Mouse (Mus musculus) hindbrain, embryonic 13.5 days (tissue): ENCODE data around the gene Cep250. TPM values are rescaled to one million over a fixed set of nuclear protein-coding genes. Genes with fewer than 3 reads are reported as not detected.

Experiments
- ATAC-seq: fragments of 200-750 bp; cut with Nextera tagmentation; 2 replicates; pipeline ENCODE4 v1.8.0; 2017; ENCODE audit warnings: moderate TSS enrichment; ENCODE audit not compliant: low FRiP score
- H3K27ac ChIP-seq: fragments of 300-500 bp; sonication (generic); 2 replicates; pipeline ENCODE4 v1.5.1; 2015; ENCODE audit warnings: inconsistent platforms, mild to moderate bottlenecking, moderate library complexity
- H3K27me3 ChIP-seq: fragments of 300-500 bp; sonication (generic); 2 replicates; pipeline ENCODE4 v1.6.1; 2015; ENCODE audit warnings: mild to moderate bottlenecking, inconsistent platforms
- H3K36me3 ChIP-seq: fragments of 300-500 bp; sonication (generic); 2 replicates; pipeline ENCODE4 v1.6.1; 2015; ENCODE audit warnings: mild to moderate bottlenecking, inconsistent platforms
- H3K4me1 ChIP-seq: fragments of 300-500 bp; sonication (generic); replicated peaks from 2 replicates; pipeline ENCODE4 v1.6.1; 2015; ENCODE audit warnings: inconsistent platforms
- H3K4me2 ChIP-seq: fragments of 300-500 bp; sonication (generic); 2 replicates; pipeline ENCODE4 v1.6.1; 2015; ENCODE audit warnings: inconsistent platforms, mild to moderate bottlenecking, moderate library complexity
- H3K4me3 ChIP-seq: fragments of 300-500 bp; sonication (generic); 2 replicates; pipeline ENCODE4 v1.5.1; 2015; ENCODE audit warnings: mild to moderate bottlenecking, inconsistent platforms
- H3K9ac ChIP-seq: fragments of 300-500 bp; sonication (generic); 2 replicates; pipeline ENCODE4 v1.6.1; 2015; ENCODE audit warnings: mild to moderate bottlenecking, inconsistent platforms
- H3K9me3 ChIP-seq: fragments of 300-500 bp; sonication (generic); 2 replicates; pipeline ENCODE4 v1.6.1; 2016; ENCODE audit warnings: inconsistent platforms
- WGBS: fragments of 180-500 bp; shearing (Covaris S2); methylation state at CpG from one replicate; pipeline ENCODE4 v1.1.7; 2015; 5-methylcytosine and 5-hydroxymethylcytosine counted together
- polyA plus RNA-seq: library from polyadenylated mRNA; unstranded; fragments of >200 nt; fragmentation: Nextera tagmentation; extraction: Ambion mirVana; gene quantifications from 2 replicates; pipeline ENCODE4 v1.2.1, GENCODE M21; 2015

Cep250 gene
- polyA plus RNA-seq, 1 experiment from 2014 or later = 18.1 TPM

DNA sequence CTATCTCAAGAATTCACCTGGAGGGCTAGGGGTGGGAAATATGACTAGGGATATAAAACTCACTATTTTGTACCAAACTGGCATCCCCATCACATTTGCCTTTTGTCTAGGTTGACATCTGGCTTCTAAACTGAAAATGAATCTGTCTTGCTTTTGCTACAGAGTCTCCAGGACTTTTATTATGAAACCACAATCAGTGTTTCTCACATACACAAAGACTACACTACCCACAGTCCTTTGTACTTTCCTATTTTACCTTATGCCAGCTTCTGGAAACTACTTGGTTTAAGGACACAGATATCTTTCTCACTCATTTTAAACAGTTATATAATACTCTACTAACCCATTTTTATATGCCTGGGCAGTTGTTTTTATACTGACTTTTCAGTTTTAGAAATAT lies 69.2 kb downstream of the Cep250 start:
- Histone ChIP-seq H3K27me3 (no peaks in the 10 kb centered on the region), H3K4me1 (no peaks in the 10 kb centered on the region), H3K4me2 (no peak overlapping the region), H3K4me3 (no peak overlapping the region), H3K9ac (no peak overlapping the region), H3K36me3 (0 out of 2 replicates have a peak, but pooled peaks cover 2% of the 10 kb centered on the region), H3K9me3 (no peaks in the 10 kb centered on the region), H3K27ac (no peak overlapping the region)
- no peak for ATAC-seq

GRCm38 (mm10) chr2:156039390-156039789 lies 83.1 kb downstream of the Cep250 start:
- no peak overlapping the region for H3K4me2 ChIP-seq
- no peaks in the 10 kb centered on the region for H3K36me3 ChIP-seq
- H3K27ac ChIP-seq = no peak overlapping the region
- H3K4me1 ChIP-seq = no peaks in the 10 kb centered on the region
- no peak overlapping the region for H3K4me3 ChIP-seq
- H3K27me3 ChIP-seq = no peaks in the 10 kb centered on the region
- ATAC-seq = no peak
- no peaks in the 10 kb centered on the region for H3K9me3 ChIP-seq
- no peak overlapping the region for H3K9ac ChIP-seq
- WGBS = 92% methylated on average over 3 of the region's 3 CpGs

DNA sequence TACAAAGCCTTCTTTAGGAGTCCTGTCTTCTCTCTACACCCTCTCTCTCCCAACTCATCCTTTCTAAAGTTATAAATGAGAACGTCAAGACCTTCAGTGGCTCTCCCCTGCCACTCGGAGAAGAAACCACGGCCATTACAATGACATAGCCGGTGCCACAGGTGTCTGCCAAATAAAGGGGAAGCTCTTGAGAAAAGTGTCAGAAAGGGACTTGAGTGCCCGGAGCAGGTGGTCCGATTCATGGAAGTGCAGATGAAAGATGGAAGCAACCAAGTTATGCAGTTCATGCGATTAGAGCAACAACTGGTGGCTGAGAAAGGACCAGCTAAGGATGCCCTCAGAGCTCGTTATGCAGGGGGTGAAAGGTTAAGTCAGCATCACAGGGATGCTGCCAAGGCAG lies 86.6 kb downstream of the Cep250 start:
- H3K4me1 ChIP-seq = no peaks in the 10 kb centered on the region
- ATAC-seq = no peak
- no peak overlapping the region for H3K4me2 ChIP-seq
- no peak overlapping the region for H3K27ac ChIP-seq
- H3K9ac ChIP-seq = no peak overlapping the region
- no peak overlapping the region for H3K4me3 ChIP-seq
- no peaks in the 10 kb centered on the region for H3K36me3 ChIP-seq
- H3K9me3 ChIP-seq = no peaks in the 10 kb centered on the region
- H3K27me3 ChIP-seq = peaks cover 12% of the 10 kb centered on the region
- WGBS = 85% methylated on average over 8 of the region's 8 CpGs

DNA sequence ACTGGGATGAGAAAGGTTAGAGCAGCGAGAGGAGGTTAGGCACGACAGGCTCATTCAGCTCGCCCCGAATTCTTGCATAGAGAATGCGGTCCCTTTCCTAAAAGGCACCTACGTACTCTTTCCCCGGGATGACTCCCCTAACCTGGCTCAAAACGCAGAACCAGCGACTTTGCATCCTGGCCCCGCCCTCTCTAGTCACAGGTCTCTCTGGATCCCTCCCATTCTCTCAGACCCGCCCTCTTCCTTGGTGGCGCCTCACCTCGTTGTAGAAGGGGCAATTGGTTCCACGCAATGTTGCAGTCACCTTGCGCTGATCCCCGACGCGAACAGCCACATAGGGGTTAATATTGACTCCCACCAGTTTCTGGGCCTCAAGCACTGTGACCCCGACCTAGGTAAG lies 91.7 kb downstream of the Cep250 start:
- WGBS = 8% methylated on average over 19 of the region's 19 CpGs
- Histone ChIP-seq H3K9ac (no peak overlapping the region), H3K4me2 (0 out of 2 replicates have a peak overlapping the region, but pooled peaks have one; percentile 13), H3K4me3 (no peak overlapping the region), H3K9me3 (no peaks in the 10 kb centered on the region), H3K4me1 (no peaks in the 10 kb centered on the region), H3K36me3 (no peaks in the 10 kb centered on the region), H3K27ac (no peak overlapping the region), H3K27me3 (peaks cover 24% of the 10 kb centered on the region)
- ATAC-seq = no peak

Other genes with a start within 250 kb of the Cep250 start
- 45.3 and 46.4 TPM in 2 replicates for gene Edem2, start 227.0 kb upstream of the Cep250 start, polyA plus RNA-seq
- gene Gm17581, start 220.6 kb upstream of the Cep250 start, polyA plus RNA-seq = not detected in 2 replicates
- gene Procr, start 205.3 kb upstream of the Cep250 start, polyA plus RNA-seq = 2.8 and 4.1 TPM in 2 replicates
- gene Mmp24, start 181.1 kb upstream of the Cep250 start, polyA plus RNA-seq = 11.3 and 11.9 TPM in 2 replicates
- 28.5 and 28.6 TPM in 2 replicates for gene BC029722, start 137.0 kb upstream of the Cep250 start, polyA plus RNA-seq
- gene Eif6, start 129.5 kb upstream of the Cep250 start, polyA plus RNA-seq = 148 and 152 TPM in 2 replicates
- 0.60 and 0.63 TPM in 2 replicates for gene Fam83c, start 121.6 kb upstream of the Cep250 start, polyA plus RNA-seq
- gene Uqcc1, start 26.1 kb upstream of the Cep250 start, polyA plus RNA-seq = 57.6 and 59.6 TPM in 2 replicates
- 0.16 TPM in 1 of 2 replicates, not detected in the other for gene Gm15557, start 15.7 kb upstream of the Cep250 start, polyA plus RNA-seq
- gene Gdf5, start 11.1 kb upstream of the Cep250 start, polyA plus RNA-seq = 2.0 and 3.6 TPM in 2 replicates
- gene 6430550D23Rik, start 51.5 kb downstream of the Cep250 start, polyA plus RNA-seq = 1.8 and 2.4 TPM in 2 replicates
- 371 and 377 TPM in 2 replicates for gene Ergic3, start 51.6 kb downstream of the Cep250 start, polyA plus RNA-seq
- not detected in 2 replicates for gene Fer1l4, start 96.5 kb downstream of the Cep250 start, polyA plus RNA-seq
- 5.1 and 5.8 TPM in 2 replicates for gene Spag4, start 108.7 kb downstream of the Cep250 start, polyA plus RNA-seq
- 32.0 and 34.6 TPM in 2 replicates for gene Cpne1, start 155.5 kb downstream of the Cep250 start, polyA plus RNA-seq
- 27.9 and 29.1 TPM in 2 replicates for gene Rbm12, start 155.5 kb downstream of the Cep250 start, polyA plus RNA-seq
- gene Gm28036, start 170.6 kb downstream of the Cep250 start, polyA plus RNA-seq = 21.6 and 24.1 TPM in 2 replicates
- gene Romo1, start 187.6 kb downstream of the Cep250 start, polyA plus RNA-seq = 443 and 462 TPM in 2 replicates
- 30.0 and 35.7 TPM in 2 replicates for gene Nfs1, start 187.7 kb downstream of the Cep250 start, polyA plus RNA-seq
- 563 and 565 TPM in 2 replicates for gene Rbm39, start 223.8 kb downstream of the Cep250 start, polyA plus RNA-seq
- gene Phf20, start 240.0 kb downstream of the Cep250 start, polyA plus RNA-seq = 102 and 107 TPM in 2 replicates